Mouse (Mus musculus): ENCODE measurements around the gene Dnah7a. TPM values are rescaled to one million over a fixed set of nuclear protein-coding genes. Genes with fewer than 3 reads are reported as not detected.
"Not testable (repeated sequence)": the region's sequence is repeated elsewhere in the genome, so short reads cannot be mapped to it uniquely, and the experiment has no call there.

Gene Dnah7a
- total RNA-seq, 1 experiment: 0.98 TPM

- Histone ChIP-seq H3K36me3 (ENCODE audit: control insufficient read depth, insufficient read depth, low read length, poor library complexity, severe bottlenecking) (no peaks in the 10 kb centered on the region), H3K27ac (ENCODE audit: insufficient read depth, low read depth, low read length, poor library complexity, severe bottlenecking) (no peak overlapping the region), H3K4me1 (ENCODE audit: control insufficient read depth in 2 of 2, insufficient read depth in 2 of 2, low read length in 2 of 2, poor library complexity in 1 of 2) (no peaks in the 10 kb centered on the region), H3K9me3 (ENCODE audit: control insufficient read depth, insufficient read depth, low read depth, low read length) (no peaks in the 10 kb centered on the region), H3K9ac (ENCODE audit: insufficient read depth, low read depth, low read length, poor library complexity, severe bottlenecking) (no peak overlapping the region), H3K4me3 (ENCODE audit: insufficient read depth in 1 of 2, low read depth in 1 of 2, low read length in 2 of 2, poor library complexity in 1 of 2, severe bottlenecking in 1 of 2) (no peak overlapping the region)
- TF ChIP-seq ZC3H11A (IDR thresholded peaks at IDR 0.05; ENCODE audit: borderline replicate concordance, low read depth, low read length) (no peak), HCFC1 (IDR thresholded peaks at IDR 0.05; ENCODE audit: borderline replicate concordance, insufficient read depth, low read length) (no peak)
- DNase-seq (ENCODE audit: low read depth, low spot score): no peak
- in situ Hi-C loops (cut with MboI; ENCODE audit: low sequenced_read_pairs in 2 of 2, unreplicated experiment in 2 of 2): no loop called here
These were observed 328.9 kb downstream of the Dnah7a start for GRCm38 (mm10) chr1:53377731-53378130.

- H3K4me3 ChIP-seq (ENCODE audit: insufficient read depth in 1 of 2, low read depth in 1 of 2, low read length in 2 of 2, poor library complexity in 1 of 2, severe bottlenecking in 1 of 2); in situ Hi-C loops (cut with MboI; ENCODE audit: low sequenced_read_pairs in 2 of 2, unreplicated experiment in 2 of 2); DNase-seq (ENCODE audit: low read depth, low spot score); H3K36me3 ChIP-seq (ENCODE audit: control insufficient read depth, insufficient read depth, low read length, poor library complexity, severe bottlenecking); H3K4me1 ChIP-seq (ENCODE audit: control insufficient read depth in 2 of 2, insufficient read depth in 2 of 2, low read length in 2 of 2, poor library complexity in 1 of 2); H3K9me3 ChIP-seq (ENCODE audit: control insufficient read depth, insufficient read depth, low read depth, low read length); H3K27ac ChIP-seq (ENCODE audit: insufficient read depth, low read depth, low read length, poor library complexity, severe bottlenecking); H3K9ac ChIP-seq (ENCODE audit: insufficient read depth, low read depth, low read length, poor library complexity, severe bottlenecking): not testable (repeated sequence)
These were observed 330.6 kb downstream of the Dnah7a start for GRCm38 (mm10) chr1:53375965-53376364.

GRCm38 (mm10) chr1:53358988-53359387 lies 347.6 kb downstream of the Dnah7a start:
- Histone ChIP-seq H3K4me3 (ENCODE audit: insufficient read depth in 1 of 2, low read depth in 1 of 2, low read length in 2 of 2, poor library complexity in 1 of 2, severe bottlenecking in 1 of 2) (no peak overlapping the region), H3K27ac (ENCODE audit: insufficient read depth, low read depth, low read length, poor library complexity, severe bottlenecking) (no peak overlapping the region), H3K4me1 (ENCODE audit: control insufficient read depth in 2 of 2, insufficient read depth in 2 of 2, low read length in 2 of 2, poor library complexity in 1 of 2) (no peaks in the 10 kb centered on the region), H3K9ac (ENCODE audit: insufficient read depth, low read depth, low read length, poor library complexity, severe bottlenecking) (no peak overlapping the region), H3K9me3 (ENCODE audit: control insufficient read depth, insufficient read depth, low read depth, low read length) (no peaks in the 10 kb centered on the region), H3K36me3 (ENCODE audit: control insufficient read depth, insufficient read depth, low read length, poor library complexity, severe bottlenecking) (no peaks in the 10 kb centered on the region)
- in situ Hi-C loops (cut with MboI; ENCODE audit: low sequenced_read_pairs in 2 of 2, unreplicated experiment in 2 of 2): no loop called here
- DNase-seq (ENCODE audit: low read depth, low spot score): no peak
- TF ChIP-seq ZC3H11A (IDR thresholded peaks at IDR 0.05; ENCODE audit: borderline replicate concordance, low read depth, low read length) (no peak), ZNF384 (IDR thresholded peaks at IDR 0.05; ENCODE audit: low read depth, low read length) (no peak), CHD2 (IDR thresholded peaks at IDR 0.05; ENCODE audit: low read depth, low read length) (no peak), MAFK (IDR thresholded peaks at IDR 0.05; ENCODE audit: insufficient read depth, low read depth, low read length) (no peak), HCFC1 (IDR thresholded peaks at IDR 0.05; ENCODE audit: borderline replicate concordance, insufficient read depth, low read length) (no peak)

- H3K9ac ChIP-seq (ENCODE audit: insufficient read depth, low read depth, low read length, poor library complexity, severe bottlenecking): peak within 1 kb of the TSS; percentile 93
- H3K9me3 ChIP-seq (ENCODE audit: control insufficient read depth, insufficient read depth, low read depth, low read length): no peaks in the 10 kb centered on the region
- no peaks in the 10 kb centered on the region for H3K4me1 ChIP-seq (ENCODE audit: control insufficient read depth in 2 of 2, insufficient read depth in 2 of 2, low read length in 2 of 2, poor library complexity in 1 of 2)
- H3K4me3 ChIP-seq (ENCODE audit: insufficient read depth in 1 of 2, low read depth in 1 of 2, low read length in 2 of 2, poor library complexity in 1 of 2, severe bottlenecking in 1 of 2): peak within 1 kb of the TSS; percentile 86 to 92
- TF ChIP-seq ZNF384 (IDR thresholded peaks at IDR 0.05; ENCODE audit: low read depth, low read length) (no peak), HCFC1 (IDR thresholded peaks at IDR 0.05; ENCODE audit: borderline replicate concordance, insufficient read depth, low read length) (0 out of 2 replicates have a peak, but pooled peaks have one; percentile 67), ZC3H11A (IDR thresholded peaks at IDR 0.05; ENCODE audit: borderline replicate concordance, low read depth, low read length) (peak; percentile 31; the same call in 1 of the 2 replicates)
- peak within 1 kb of the TSS; percentile 48; the same call in 1 of the 2 replicates for H3K27ac ChIP-seq (ENCODE audit: insufficient read depth, low read depth, low read length, poor library complexity, severe bottlenecking)
- H3K36me3 ChIP-seq (ENCODE audit: control insufficient read depth, insufficient read depth, low read length, poor library complexity, severe bottlenecking): peaks cover 6% of the 10 kb centered on the region
- in situ Hi-C loops (cut with MboI; ENCODE audit: low sequenced_read_pairs in 2 of 2, unreplicated experiment in 2 of 2): no loop called here
- DNase-seq (ENCODE audit: low read depth, low spot score): peak; percentile 85
These were observed 354.0 kb downstream of the Dnah7a start, which contains the start of the genes Asdurf, Gm28551 and Asnsd1 for GRCm38 (mm10) chr1:53352327-53353261. Gene Asdurf (minus strand): TSS chr1:53352619. Gene Gm28551 (minus strand): TSS chr1:53352667. Gene Asnsd1 (minus strand): TSS chr1:53352752.

Other genes starting within 250 kb of the Dnah7a start
- gene Stk17b, start 78.4 kb upstream of the Dnah7a start, total RNA-seq (2012; rRNA removed): 5.9 and 10.7 TPM in 2 replicates